Mouse (Mus musculus): ENCODE measurements around the gene Rab44.

DNA sequence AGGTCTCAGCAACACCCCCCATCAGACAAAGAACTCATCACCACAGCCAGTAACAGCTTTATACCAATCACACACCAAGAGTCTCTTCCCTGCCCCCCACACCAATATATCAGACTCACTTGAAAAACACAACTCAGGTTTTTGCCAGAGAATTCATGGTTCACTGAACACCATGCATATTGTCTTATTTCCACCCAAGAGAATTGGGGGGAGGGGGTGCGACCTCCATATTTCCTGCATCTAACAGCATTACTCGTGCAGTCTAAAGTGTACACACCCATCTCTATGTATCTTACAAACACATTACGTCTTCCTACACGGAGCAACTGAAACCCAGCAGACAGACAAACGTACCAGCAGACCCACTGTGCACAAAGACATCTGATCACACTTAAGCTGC is 42.1 kb upstream of the Rab44 start:
- TF ChIP-seq CTCF (IDR thresholded peaks at IDR 0.05; ENCODE audit: borderline replicate concordance, extremely low read depth, insufficient read depth, insufficient read length) (no peak), POLR2A (IDR thresholded peaks at IDR 0.05; ENCODE audit: borderline replicate concordance, extremely low read depth, insufficient read depth, insufficient read length, poor library complexity, severe bottlenecking) (no peak)
